Mouse (Mus musculus): ENCODE measurements around the gene Tnfrsf4.

The Tnfrsf4 gene

DNA sequence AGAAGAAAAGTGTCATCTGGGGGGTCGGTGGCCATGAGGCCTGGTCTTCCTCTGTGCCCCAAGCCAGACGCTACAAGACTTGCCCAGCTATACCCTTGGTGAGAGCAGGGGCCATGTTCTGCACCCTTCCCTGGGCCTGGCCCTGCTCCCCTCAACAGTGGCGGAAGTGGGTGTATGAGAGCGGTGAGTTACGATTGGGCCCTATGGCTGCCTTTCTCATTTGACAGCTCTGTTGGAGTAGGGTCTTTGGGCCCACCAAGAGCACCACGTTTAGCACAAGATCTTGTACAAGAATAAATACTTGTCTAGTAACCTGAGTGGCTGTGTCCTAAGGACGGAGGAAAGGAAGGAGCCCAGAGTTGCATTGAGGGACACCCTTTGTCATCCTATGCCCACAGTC, 14.9 kb downstream of the Tnfrsf4 start:
- DNase-seq (ENCODE audit: low spot score in 2 of 2): no peak

DNA sequence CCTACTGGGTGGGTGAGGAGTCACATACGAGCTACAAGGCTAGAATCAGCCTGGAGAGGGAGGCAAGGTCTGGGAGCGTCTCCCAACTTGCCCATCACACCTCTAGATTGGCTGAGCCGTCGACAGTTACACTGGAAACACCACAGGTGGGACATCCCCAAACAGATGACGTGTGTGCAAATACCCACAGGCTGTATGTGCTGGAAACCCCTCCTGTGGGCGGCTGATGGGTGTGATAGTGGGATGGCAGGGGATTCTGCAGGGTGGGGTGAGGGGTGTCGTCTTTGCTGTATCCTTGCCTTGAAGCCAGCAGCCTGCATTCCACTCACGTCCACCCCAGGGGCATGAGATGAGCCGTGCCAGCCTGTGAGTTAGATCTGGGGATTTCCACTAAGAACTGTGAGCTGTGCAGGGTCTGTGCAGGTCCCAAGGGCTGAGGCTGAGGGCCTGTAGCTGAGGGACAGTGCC, 17.0 kb downstream of the Tnfrsf4 start:
- DNase-seq (ENCODE audit: low spot score in 2 of 2): no peak

DNA sequence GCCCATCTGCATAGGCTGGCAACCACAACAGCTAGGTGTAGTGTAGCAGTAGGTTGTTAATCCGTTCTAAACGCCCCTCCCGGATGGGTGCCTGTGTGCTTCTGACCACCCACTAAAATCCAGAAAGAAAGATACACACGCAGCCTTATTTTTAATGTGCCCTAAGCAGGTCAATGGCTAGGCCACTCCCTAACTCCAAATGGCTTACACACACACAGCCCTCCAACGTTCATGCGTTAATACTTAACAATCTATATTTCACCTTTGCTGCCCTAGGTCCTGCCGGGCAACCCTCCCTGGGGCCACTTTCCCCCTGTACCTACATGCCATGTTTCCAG, 17.6 kb downstream of the Tnfrsf4 start:
- no peak for DNase-seq (ENCODE audit: low spot score in 2 of 2)

DNA sequence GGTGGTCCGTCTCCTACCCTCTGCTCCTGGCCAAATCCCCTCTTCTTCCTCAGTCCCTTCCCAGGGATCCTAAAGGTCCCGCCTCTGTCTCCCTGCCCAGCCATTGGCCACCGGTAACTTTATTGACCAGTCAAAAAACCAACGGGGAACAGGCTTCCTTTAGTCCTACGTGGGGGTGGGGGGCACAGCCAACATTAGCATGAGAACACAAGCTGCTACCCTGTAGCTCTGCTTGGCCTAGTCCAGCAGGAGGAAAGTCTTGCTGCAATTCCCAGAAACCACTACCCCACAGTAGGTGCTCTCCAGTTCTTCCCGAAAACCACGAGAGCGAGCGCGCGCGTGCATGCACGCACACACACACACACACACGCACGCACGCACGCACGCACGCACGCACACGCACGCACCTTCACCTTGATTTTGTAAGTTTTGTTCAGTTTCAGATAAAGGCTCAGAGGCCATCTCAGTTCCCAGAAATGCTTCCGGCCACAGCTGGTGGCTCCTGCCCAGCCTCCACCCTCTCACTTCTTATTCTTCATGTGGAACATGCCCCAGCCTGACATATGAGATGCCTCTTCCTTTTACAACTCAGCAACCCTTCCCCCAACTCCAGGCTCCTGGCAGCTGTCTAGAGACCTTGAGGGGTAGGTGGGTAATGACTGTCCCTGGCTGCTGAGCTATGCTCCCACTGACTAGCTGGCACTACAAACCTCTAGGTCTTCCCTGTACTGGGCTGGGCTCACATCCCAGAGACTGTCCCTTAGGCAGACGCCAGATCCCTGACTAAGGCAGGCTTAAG, 18.1 kb downstream of the Tnfrsf4 start:
- peak; percentile 64 to 68 for DNase-seq (ENCODE audit: low spot score in 2 of 2)

DNA sequence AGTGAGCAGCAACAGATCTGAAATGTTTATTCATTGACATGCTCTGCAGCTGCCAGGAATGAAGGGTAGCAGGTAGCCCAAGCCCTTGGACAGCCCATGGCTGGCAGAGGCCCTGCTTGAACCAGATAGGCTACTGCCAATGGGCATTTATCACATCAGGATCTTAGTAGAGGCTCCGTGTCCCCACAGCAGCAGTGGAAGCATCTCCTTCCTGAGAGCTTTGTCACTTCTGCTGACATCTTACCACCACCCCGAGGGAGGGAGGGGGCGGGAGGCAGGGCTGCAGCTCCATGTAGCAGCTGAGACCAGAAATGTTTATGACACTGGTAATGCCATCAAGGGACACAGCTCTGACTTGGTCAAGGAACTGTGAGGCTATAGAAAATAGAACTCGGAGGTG, 19.2 kb downstream of the Tnfrsf4 start:
- peak in 1 of 2 experiments; percentile 20 for DNase-seq (ENCODE audit: low spot score in 2 of 2)

DNA sequence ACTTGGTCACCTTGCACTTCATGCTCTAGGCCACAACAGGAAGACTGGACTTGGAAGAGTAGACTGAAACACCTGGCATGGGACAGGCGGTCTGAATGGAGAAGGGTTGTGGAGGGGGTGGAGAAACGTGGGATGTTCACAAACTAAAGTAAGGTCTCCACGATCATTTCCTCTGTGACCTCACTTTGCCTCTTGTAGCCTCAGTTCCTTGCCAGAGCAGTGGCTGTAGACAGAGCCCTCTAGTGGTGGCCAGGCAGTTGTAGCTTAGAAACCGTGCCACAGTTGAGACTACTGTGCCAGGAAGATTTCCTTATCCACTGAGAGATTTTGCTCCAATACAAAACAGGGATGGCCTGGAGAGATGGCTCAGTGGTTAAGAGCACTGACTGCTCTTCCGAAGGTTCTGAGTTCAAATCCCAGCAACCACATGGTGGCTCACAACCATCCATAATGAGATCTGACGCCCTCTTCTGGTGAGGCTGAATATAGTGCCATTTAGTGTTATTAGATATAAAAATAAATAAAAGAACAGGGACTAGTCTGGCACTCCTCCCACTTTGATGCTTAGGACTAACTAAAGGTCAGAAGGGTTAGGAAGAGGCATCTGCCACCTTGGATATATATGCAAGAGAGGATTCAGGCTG, 20.0 kb downstream of the Tnfrsf4 start:
- DNase-seq (ENCODE audit: low spot score in 2 of 2): peak; percentile 69 to 78

DNA sequence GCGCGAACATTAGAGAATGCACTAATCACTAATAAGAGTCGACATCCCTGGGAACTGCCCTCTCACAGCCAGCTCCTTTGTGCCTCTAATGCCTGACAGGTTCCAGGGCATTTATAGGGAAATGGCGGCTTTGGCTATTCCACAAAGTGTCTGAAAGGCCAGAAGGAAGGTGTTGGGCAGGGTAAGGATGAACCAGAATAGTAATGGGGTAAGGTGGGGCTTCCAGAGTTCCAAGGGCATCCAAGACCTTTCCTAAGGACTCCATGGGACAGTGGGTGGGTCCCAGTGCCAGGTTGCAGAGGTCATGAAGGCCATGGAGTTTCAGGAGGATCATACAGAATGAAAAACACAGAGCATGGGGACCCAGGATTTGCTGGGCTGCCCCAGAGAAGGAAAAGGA, 20.7 kb downstream of the Tnfrsf4 start:
- DNase-seq (ENCODE audit: low spot score in 2 of 2): no peak

DNA sequence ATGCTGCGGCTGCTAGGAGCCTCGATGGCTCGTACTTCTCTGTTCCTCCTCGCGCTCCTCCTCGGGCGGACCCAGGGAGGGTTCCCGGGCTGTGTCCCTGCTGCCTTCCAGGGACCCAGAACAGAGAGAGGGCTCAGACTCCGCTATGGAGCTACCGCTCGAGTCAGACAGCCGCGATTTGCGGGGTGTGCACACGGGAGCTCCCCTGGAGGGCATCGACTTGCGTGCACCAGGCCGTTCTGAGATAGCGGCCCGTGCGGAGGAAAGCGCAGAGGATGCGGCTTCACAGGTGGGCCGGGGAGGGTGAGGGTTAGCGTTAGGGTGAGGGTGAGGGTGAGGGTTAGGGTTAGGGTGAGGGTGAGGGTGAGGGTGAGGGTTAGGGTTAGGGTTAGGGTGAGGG, 21.3 kb downstream of the Tnfrsf4 start:
- DNase-seq (ENCODE audit: low spot score in 2 of 2): no peak

DNA sequence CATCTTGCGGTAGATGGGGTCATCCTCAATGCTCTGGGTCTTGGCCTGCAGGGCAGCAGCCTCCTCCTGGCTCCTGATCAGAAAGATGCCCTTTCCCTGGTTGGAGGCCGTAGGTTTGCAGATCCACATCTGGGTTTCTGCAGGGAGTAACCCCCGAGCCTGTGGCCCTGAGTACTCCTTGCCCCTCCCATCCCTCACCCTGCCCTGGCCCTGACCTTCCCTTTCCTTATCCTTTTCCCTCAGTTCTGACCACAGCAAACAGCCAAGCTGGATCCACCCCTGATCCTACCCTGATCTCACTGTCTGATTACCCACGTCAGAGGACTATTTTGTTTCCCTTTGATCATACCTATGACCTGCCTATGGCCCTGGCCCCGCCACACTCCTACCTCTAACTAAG, 31.1 kb downstream of the Tnfrsf4 start:
- DNase-seq (ENCODE audit: low spot score in 2 of 2): no peak

DNA sequence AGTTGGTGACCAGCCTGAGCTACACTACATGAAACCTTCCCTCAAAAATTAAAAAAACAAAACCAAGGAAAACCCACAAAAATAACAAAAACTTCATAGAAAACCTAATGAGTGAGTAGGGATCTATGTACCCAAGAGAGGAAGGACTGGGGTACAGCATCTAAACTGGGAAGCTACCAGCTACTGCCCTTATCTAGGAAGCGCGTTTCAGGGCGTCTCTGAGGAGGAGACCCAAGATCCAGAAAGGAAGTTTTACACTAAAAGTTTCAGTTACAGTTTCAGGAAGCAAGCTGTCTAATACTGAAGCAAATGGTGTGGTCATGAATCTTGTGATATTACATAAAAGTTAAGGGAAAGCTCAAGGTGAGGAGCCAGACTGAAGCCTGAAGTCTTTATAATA, 36.1 kb downstream of the Tnfrsf4 start:
- no peak for DNase-seq (ENCODE audit: low spot score in 2 of 2)

DNA sequence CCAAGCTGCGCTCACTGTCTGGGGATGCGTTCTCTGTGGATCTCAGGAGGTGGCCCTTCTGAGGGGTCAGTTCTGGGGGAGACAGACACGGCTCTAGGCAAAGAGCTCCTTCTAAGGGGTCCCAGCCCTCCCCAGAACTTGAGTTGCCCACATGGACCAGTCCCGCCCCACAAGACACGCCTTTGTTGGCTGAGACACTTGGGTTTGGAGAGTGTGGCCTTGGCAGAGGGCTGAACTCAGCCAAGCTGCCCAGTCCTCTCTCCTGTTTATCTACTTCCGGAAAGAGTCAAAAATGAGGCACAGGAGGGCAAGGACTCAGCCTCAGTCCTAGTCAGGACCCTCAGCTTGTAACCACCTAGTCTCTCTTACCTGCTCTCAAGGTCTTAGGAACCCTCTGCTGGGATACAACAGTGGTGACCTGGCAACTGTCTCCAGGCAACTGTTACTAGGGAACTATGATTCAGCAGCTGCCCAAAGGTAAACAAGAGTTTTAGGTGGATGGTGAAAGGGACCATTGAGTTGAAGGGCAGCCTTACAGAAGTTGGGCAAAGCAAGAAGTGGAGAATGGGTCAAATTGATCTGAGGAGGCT, 36.8 kb downstream of the Tnfrsf4 start:
- no peak for DNase-seq (ENCODE audit: low spot score in 2 of 2)

DNA sequence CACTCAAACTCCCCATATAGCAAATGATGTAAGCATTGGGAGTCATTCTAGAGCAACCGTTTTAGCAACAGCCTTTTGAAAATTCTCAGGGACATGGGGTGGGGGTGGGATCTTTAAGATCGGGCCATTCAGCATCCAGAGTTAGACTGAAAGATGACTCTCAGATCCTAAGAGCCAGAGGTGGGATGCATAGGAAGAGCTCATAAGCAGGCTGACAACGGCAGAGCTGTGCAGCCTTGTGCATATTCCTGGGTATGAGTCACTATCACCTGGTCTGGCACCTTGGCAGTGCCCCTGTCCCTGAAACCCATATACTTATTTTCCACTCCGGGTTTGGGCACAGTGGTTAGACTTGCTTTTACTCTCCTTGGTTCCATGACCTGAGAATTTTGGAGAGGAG, 39.5 kb downstream of the Tnfrsf4 start:
- DNase-seq (ENCODE audit: low spot score in 2 of 2): no peak

DNA sequence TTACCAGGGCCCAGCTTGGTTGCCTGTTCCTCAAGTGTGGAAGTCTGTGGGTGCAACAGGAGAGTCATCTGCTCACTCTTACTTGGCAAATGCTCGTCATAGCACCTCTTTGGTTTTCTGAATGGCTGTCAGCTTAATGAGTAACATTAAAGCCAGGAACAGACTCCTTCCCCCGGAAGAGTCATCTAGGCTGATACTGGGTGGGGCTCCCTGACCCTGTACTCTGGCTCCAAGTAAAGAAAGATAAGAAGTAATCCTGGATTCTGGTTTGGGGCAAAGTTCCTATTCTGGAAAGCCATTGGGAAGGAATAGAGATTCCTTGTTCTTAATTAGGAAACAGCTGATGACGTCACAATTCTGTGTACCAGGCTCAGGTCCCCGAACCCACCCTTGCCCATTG, 40.5 kb downstream of the Tnfrsf4 start:
- DNase-seq (ENCODE audit: low spot score in 2 of 2): no peak

DNA sequence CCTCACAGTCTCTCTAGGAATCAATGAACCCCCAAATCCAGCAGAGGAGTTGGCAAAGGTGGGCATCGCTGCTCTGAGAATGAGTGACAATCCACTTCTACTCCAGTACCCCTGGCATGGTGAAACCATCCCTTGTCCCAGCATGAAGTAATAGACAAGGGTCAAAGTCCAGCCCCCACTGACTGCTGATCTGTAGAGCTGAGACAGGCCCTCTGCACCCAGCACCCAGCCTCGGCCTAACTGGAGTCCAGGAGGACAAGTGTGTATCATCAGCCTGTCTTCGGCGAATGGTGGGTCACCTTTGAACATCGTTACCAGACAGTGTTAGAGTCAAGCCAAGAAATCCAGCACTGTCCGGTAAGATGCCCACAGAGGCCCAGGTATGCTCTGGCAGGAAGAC, 41.0 kb downstream of the Tnfrsf4 start:
- DNase-seq (ENCODE audit: low spot score in 2 of 2): no peak

DNA sequence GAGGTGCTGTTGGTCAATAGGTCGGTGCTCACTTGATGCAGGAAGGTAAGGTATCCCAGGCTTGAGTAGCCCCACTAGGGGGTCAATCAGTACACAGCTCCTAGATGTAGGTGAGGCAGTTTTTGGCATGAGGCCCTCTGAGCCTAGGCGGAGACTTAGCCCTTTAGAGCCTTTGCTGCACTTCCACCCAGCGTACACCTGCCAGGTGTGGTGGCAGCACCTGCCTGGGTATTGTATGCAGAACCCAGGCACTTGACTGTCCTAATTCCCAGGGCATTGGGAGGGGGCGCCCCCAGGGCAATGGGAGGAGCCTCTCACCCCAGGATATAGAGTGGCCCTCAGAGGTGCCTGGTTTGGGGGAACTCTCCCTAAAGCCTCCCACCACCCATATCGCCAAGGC, 41.5 kb downstream of the Tnfrsf4 start:
- no peak for DNase-seq (ENCODE audit: low spot score in 2 of 2)

DNA sequence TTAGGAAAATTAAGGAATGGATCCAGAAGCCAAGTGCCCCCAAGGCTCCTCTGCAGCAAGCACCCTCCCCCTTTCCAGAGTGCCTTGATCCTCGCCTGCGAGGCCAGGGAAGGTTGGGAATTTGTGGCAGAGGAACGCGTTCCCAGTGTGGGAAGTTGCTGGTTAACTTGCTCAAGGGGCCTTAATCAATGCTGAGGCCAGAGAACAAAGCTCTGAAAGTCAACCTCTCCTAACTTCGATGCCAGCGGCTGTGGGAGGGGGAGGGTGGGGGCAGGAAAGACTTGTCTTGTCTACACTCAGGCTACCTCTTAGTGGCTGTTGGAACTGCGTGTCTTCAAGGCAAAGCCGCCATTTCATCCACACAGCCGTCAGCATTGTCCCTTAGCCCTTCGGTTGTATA, 44.1 kb downstream of the Tnfrsf4 start:
- no peak for DNase-seq (ENCODE audit: low spot score in 2 of 2)

DNA sequence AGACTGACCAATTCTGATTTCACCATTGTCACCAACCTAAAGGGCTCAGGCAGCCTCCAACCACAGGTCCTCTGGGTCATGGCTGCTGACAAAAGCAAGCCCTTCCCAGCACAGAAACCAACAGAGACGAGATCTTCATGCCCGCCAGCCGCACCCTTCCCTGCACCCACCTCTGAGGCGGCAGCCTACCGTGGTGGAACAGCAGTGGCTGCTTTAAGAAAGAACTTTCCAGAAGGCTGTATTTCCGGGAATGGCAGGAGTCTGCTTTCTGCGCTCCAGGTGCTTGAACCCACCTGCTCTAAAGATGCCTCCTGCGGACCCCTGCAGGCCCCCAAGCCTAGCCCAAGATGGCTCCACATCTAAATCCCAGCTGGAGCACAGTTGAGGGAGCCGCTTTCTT, 45.2 kb downstream of the Tnfrsf4 start:
- DNase-seq (ENCODE audit: low spot score in 2 of 2): no peak

DNA sequence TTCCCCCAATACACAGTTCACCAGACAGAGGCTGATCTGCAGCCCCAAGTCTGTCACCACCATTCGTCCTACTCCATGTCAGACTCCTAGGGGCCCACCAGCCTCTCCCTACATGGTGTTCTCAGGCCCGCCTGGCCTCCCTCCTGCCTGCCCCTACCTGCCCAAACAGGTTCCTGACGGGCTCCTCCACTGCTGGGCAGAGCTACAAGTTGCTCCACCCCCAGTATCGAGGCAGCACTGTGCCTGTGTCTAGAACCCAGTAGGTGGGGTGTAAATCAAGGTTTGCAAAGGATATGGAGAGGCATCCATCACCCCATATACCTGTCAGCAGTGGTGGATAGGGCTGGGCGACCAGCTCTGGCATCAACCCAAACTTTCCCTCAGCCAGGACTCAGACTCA, 45.6 kb downstream of the Tnfrsf4 start, which contains the start of gene Ttll10:
Gene Ttll10 (minus strand): TSS at position 154 of the 400 bp plus-strand sequence.
- no peak for DNase-seq (ENCODE audit: low spot score in 2 of 2)

DNA sequence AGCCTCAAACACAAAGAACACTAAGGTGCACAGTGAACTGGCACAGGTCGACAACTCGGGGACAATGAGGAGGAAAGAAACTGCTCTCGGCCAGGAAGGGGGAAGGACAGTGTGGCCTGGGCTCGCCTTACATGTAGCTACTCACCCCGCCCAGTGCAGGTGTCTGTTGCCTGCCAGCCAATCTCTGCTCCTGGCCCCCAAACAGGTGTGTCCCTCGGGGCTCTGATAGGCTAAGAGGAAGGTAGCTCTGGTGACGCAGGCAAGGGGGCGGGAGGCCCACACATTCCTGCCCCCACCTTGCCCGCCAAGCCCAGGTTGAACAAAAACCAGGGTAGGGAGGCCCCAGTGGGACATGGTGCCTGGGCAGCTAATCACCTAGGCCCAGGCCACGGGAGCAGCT, 46.1 kb downstream of the Tnfrsf4 start:
- DNase-seq (ENCODE audit: low spot score in 2 of 2): no peak

DNA sequence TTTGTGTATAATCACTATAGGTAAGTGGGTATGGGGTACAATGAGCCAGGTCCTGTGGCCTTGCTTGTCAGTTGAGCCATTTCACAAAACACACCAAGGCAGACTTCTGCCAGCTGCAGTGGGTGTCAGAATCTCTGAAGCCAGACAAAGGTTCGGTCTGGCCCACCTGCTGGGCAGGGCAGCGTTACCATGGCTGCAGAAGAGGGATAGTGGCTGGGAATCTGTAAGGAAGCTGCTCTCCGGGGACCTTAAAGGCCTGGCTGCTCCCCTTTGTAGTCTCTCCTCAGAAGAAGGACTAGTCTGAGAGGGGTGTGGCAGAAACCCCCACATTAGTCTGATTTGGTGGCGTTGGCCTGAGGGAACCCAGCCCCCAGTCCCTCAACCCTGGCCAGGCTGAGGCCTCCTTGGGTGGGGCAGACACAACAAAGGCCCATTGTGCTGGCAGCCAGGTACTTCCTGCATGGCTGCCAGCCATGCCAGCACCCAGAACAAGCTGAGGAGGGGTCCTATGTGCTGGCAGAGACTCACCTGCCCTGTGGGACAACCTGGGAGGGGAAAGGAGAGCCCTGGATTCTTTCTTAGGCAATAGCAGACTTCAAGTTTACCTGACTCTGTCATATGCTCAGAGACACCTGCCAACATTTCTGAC, 50.3 kb downstream of the Tnfrsf4 start:
- no peak for DNase-seq (ENCODE audit: low spot score in 2 of 2)

DNA sequence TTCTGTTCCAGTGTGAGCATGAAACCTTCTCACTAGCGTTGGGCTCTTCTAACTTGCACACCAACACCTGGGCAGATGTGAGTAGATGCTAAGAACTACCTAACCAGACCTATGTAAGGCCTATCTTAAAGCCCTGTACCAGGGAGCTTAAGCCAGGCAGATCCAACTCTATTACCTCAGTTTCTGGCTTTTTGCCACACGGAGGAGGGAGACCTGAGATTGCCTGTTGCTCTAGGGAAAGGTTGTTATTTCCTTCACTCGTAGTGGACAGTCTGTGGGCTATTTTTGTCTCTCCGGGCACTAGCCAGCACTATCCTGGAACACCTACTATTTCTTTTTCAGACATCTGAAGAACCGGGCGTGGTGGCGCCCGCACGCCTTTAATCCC, 50.9 kb downstream of the Tnfrsf4 start:
- no peak for DNase-seq (ENCODE audit: low spot score in 2 of 2)

DNA sequence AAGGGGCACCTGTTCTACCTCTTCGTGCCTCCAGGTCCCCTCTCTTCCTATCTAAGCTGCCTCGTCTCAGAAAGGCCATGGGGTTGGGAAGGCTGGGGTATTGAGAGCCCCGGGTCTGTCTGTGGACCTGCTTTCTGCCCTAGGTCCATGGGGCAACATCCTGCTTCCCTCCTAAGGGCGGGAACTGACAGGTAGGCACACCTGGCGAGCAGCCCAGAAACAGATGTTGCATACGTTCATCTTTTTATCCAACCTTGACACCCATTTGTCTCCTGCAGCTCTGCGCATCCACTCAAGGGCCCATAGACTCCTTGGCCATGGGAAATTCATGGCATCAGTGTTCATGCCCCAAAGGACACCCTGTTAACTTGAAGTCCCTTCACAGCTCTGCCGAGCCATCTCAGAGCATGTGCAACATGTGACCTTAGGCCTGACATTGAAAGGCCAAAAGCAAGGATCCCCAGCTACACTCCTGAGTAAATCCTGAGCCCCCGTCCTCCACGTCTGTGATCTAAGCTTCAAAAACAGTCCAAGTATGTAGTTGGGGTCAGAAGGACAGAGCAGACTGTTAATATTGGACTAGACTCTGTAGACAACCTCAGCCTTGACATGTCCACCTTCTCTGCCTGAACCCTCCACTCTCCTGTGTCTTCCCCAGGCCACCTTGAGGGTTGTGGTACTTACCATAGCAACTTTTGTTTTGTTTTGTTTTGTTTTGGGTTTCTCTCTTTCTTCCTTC, 51.7 kb downstream of the Tnfrsf4 start:
- no peak for DNase-seq (ENCODE audit: low spot score in 2 of 2)

Measured in thymus, postnatal 10 days (tissue).